Mouse (Mus musculus) G1E (cell line): ENCODE results near the gene Stk39. TPM values are rescaled to one million over a fixed set of nuclear protein-coding genes. Genes with fewer than 3 reads are reported as not detected.

Experiments used
- ATAC-seq: 2 replicates; pipeline ENCODE4 v1.8.0; 2016; ENCODE audit warnings: mild to moderate bottlenecking; ENCODE audit not compliant: insufficient number of reproducible peaks, poor library complexity, low FRiP score, severe bottlenecking; ENCODE audit errors: extremely low read depth
- DNase-seq: peaks from one replicate; pipeline ENCODE4 v3.0.0; 2012; ENCODE audit warnings: low spot score
- H3K27me3 ChIP-seq: 2 replicates; pipeline ENCODE4 v1.6.1; 2012; ENCODE audit warnings: mild to moderate bottlenecking, low read length, inconsistent platforms; ENCODE audit not compliant: insufficient read depth
- H3K36me3 ChIP-seq: replicated peaks from 2 replicates; pipeline ENCODE3; 2012; ENCODE audit warnings: mild to moderate bottlenecking, inconsistent platforms
- H3K4me1 ChIP-seq: 2 replicates; pipeline ENCODE4 v1.6.1; 2012; ENCODE audit warnings: low read depth, low read length, inconsistent platforms, mixed read lengths; ENCODE audit not compliant: insufficient read depth
- H3K4me3 ChIP-seq: 2 replicates; pipeline ENCODE4 v1.5.1; 2012; ENCODE audit warnings: low read depth, mild to moderate bottlenecking, inconsistent platforms, low read length, moderate library complexity, mixed read lengths
- H3K9me3 ChIP-seq: replicated peaks from 2 replicates; pipeline ENCODE4 v1.6.1; 2012; ENCODE audit warnings: inconsistent platforms
- CTCF ChIP-seq: IDR thresholded peaks from 2 replicates; pipeline ENCODE4 v1.5.1; 2012; ENCODE audit warnings: low read depth, low read length, inconsistent platforms, mixed read lengths
- GATA1 ChIP-seq: IDR thresholded peaks from 2 replicates; pipeline ENCODE4 v1.6.1; 2012; ENCODE audit warnings: borderline replicate concordance, low read length, inconsistent platforms, mixed read lengths
- GATA2 ChIP-seq: IDR thresholded peaks from 2 replicates; pipeline ENCODE4 v1.6.1; 2012; ENCODE audit warnings: low read depth, low read length, inconsistent platforms, borderline replicate concordance
- POLR2AphosphoS5 ChIP-seq: IDR thresholded peaks from 2 replicates; pipeline ENCODE4 v1.6.1; 2012; ENCODE audit warnings: low read depth, low read length, inconsistent platforms; ENCODE audit not compliant: insufficient replicate concordance
- TAL1 ChIP-seq: conservative IDR thresholded peaks from 2 replicates; pipeline ENCODE4 v1.6.1; 2012; ENCODE audit warnings: low read depth, low read length, inconsistent platforms, mixed read lengths
- polyA plus RNA-seq: library from polyadenylated mRNA; stranded (reverse); fragments of >175 nt; gene quantifications from 2 replicates; pipeline ENCODE4 v1.2.3, GENCODE M21; 2012
- total RNA-seq, 2 experiments: library from RNA; stranded (forward) in 1 of 2; stranded (reverse) in 1 of 2; fragments of 200-1000 nt in 1 of 2; fragments of >200 nt in 1 of 2; fragmentation: Nextera tagmentation in 1 of 2; gene quantifications; 2 replicates each; pipeline ENCODE4 v1.2.3; 2014 to 2017

Stk39 gene
- total and polyA plus RNA-seq, 3 experiments = 0.11 TPM; not detected in 2

- no peak for ATAC-seq
- Histone ChIP-seq H3K36me3 (no peaks in the 10 kb centered on the region), H3K9me3 (peaks cover 55% of the 10 kb centered on the region), H3K27me3 (no peaks in the 10 kb centered on the region), H3K4me3 (no peak overlapping the region), H3K4me1 (no peaks in the 10 kb centered on the region)
- DNase-seq = no peak
- TF ChIP-seq POLR2AphosphoS5 = no peak
- TF ChIP-seq GATA1 = no peak
- no peak for TF ChIP-seq TAL1
- TF ChIP-seq CTCF = no peak
- TF ChIP-seq GATA2 = no peak
Observed at GRCm38 (mm10) chr2:68361701-68362100, 110.4 kb downstream of the Stk39 start.

DNA sequence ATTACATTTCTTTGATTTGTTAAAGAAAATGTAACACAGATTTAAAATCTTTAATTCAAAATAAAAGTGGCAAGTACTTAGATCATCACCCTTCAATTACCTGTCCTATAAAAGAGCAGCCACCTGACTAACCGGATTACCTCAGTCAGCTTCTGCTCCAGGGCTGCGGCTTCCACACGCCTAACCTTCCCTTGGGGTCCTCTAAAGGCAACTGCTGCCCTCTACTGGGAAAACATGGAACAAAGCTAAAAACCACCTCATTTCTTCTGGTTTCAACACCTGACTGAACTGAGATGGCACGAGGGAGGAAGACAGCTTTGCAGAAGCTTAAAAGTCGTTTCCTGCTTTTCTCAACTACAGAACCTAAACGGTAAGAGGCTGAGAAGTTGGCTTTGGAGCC lies 121.4 kb downstream of the Stk39 start:
- Histone ChIP-seq H3K36me3 (no peaks in the 10 kb centered on the region), H3K27me3 (no peaks in the 10 kb centered on the region), H3K4me3 (no peak overlapping the region), H3K4me1 (no peaks in the 10 kb centered on the region), H3K9me3 (peaks cover 79% of the 10 kb centered on the region)
- no peak for ATAC-seq
- DNase-seq = no peak
- TF ChIP-seq GATA1 (no peak), CTCF (no peak), TAL1 (no peak), GATA2 (no peak), POLR2AphosphoS5 (no peak)

DNA sequence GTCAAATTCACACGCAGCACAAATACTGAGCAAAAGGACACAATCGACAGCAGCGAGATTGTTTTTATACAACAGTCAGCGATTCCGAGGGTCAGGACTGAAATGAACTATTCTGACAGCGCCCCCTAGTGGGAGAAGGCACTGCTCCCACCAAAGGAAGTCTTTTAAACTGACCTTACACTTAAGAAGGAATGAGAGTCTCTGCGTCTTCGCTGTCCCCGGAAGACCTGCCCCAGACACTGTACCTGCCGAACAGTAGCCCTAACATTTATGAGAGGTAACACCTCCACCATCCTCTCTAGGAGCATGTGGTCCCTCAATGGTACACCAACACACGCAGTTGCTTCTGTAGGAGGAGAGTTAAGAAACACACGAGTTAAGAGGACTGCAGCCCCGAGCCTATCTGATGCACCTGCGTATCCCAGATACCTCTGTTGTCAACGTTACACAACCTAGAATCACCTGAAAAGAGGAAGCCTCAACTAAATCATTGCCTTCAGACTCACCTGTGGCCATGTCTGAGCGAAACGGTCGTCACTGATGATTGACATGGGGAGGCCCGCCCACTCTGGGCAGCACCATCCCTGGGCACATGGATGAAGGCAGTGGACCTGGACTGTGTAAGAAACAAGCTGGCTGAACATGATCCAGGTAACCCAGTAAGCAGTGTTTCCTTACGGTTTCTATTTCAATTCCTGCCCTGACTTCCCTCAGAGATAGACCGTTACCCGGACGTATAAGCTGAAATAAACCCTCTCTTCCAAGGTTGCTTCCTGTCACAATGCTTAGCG lies 122.3 kb downstream of the Stk39 start:
- H3K27me3 ChIP-seq = no peaks in the 10 kb centered on the region
- ATAC-seq (no peak), DNase-seq (no peak)
- no peaks in the 10 kb centered on the region for H3K36me3 ChIP-seq
- H3K4me1 ChIP-seq = no peaks in the 10 kb centered on the region
- H3K9me3 ChIP-seq = peaks cover 82% of the 10 kb centered on the region
- no peak overlapping the region for H3K4me3 ChIP-seq
- TF ChIP-seq GATA2 (no peak), GATA1 (no peak), POLR2AphosphoS5 (no peak), CTCF (no peak), TAL1 (no peak)

DNA sequence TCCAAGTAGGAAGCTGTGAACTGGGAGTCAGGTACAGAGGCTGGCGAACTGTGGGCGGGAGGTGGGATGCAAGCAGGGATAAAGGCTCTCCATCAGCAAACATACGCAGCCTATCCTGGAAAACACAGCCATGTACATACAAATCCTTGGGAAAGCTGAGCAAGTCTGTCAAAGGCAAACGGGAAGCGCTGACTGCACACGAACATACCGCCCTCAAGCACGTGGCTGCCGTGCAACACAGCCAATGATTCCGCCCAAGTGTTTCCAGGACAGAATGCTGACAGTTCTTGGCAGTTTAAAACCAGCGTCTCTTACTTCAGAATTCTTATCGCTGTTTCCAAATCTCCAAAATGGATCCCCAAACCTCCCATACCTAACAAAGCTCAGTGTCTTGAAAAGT lies 123.1 kb downstream of the Stk39 start:
- Histone ChIP-seq H3K27me3 (no peaks in the 10 kb centered on the region), H3K9me3 (peaks cover 80% of the 10 kb centered on the region), H3K4me3 (no peak overlapping the region), H3K36me3 (no peaks in the 10 kb centered on the region), H3K4me1 (no peaks in the 10 kb centered on the region)
- DNase-seq (no peak), ATAC-seq (no peak)
- TF ChIP-seq CTCF (no peak), GATA2 (no peak), GATA1 (no peak), TAL1 (no peak), POLR2AphosphoS5 (no peak)

GRCm38 (mm10) chr2:68346606-68347237 lies 125.3 kb downstream of the Stk39 start:
- Histone ChIP-seq H3K27me3 (no peaks in the 10 kb centered on the region), H3K36me3 (no peaks in the 10 kb centered on the region), H3K4me3 (no peak overlapping the region), H3K9me3 (peaks cover 81% of the 10 kb centered on the region), H3K4me1 (no peaks in the 10 kb centered on the region)
- no peak for TF ChIP-seq GATA2
- TF ChIP-seq POLR2AphosphoS5 = no peak
- no peak for TF ChIP-seq CTCF
- TF ChIP-seq GATA1 = no peak
- no peak for TF ChIP-seq TAL1
- ATAC-seq = no peak
- no peak for DNase-seq

- Histone ChIP-seq H3K9me3 (peaks cover 69% of the 10 kb centered on the region), H3K4me1 (no peaks in the 10 kb centered on the region), H3K27me3 (no peaks in the 10 kb centered on the region), H3K4me3 (no peak overlapping the region), H3K36me3 (no peaks in the 10 kb centered on the region)
- no peak for DNase-seq
- TF ChIP-seq CTCF (no peak), POLR2AphosphoS5 (no peak), TAL1 (no peak), GATA2 (no peak), GATA1 (no peak)
- no peak for ATAC-seq
Observed at GRCm38 (mm10) chr2:68345269-68345668, 126.8 kb downstream of the Stk39 start.
